Mouse (Mus musculus) midbrain, embryonic 14.5 days (tissue): ENCODE results near the gene Ppp2r5a. TPM values are rescaled to one million over a fixed set of nuclear protein-coding genes. Genes with fewer than 3 reads are reported as not detected.
"Not testable (repeated sequence)": the region's sequence is repeated elsewhere in the genome, so short reads cannot be mapped to it uniquely, and the experiment has no call there.

Source experiments
- ATAC-seq: fragments of 200-750 bp; cut with Nextera tagmentation; 2 replicates; pipeline ENCODE4 v1.8.0; 2017; ENCODE audit warnings: moderate number of reproducible peaks, moderate library complexity; ENCODE audit not compliant: low FRiP score, low TSS enrichment
- DNase-seq: peaks from one replicate; pipeline ENCODE4 v3.0.0-alpha.2; 2015
- H3K27ac ChIP-seq: fragments of 300-500 bp; sonication (generic); replicated peaks from 2 replicates; pipeline ENCODE4 v1.5.1; 2014; ENCODE audit warnings: mild to moderate bottlenecking, low read depth, low read length, moderate library complexity
- H3K27me3 ChIP-seq: fragments of 300-500 bp; sonication (generic); 2 replicates; pipeline ENCODE4 v1.6.1; 2014; ENCODE audit warnings: low read length, control low read depth, mixed read lengths; ENCODE audit not compliant: control insufficient read depth, insufficient read depth
- H3K36me3 ChIP-seq: fragments of 300-500 bp; sonication (generic); 2 replicates; pipeline ENCODE4 v1.6.1; 2014; ENCODE audit warnings: low read length, control low read depth; ENCODE audit not compliant: control insufficient read depth, insufficient read depth
- H3K4me1 ChIP-seq: fragments of 300-500 bp; sonication (generic); 2 replicates; pipeline ENCODE4 v1.6.1; 2014; ENCODE audit warnings: mild to moderate bottlenecking, antibody characterized with exemption, low read length, control low read depth; ENCODE audit not compliant: control insufficient read depth, insufficient read depth
- H3K4me2 ChIP-seq: fragments of 300-500 bp; sonication (generic); 2 replicates; pipeline ENCODE4 v1.6.1; 2014; ENCODE audit warnings: mild to moderate bottlenecking, low read length, moderate library complexity
- H3K4me3 ChIP-seq: fragments of 300-500 bp; sonication (generic); replicated peaks from 2 replicates; pipeline ENCODE4 v1.5.1; 2014; ENCODE audit warnings: low read depth, low read length
- H3K9ac ChIP-seq: fragments of 300-500 bp; sonication (generic); replicated peaks from 2 replicates; pipeline ENCODE4 v1.6.1; 2014; ENCODE audit warnings: mild to moderate bottlenecking, low read length, moderate library complexity
- H3K9me3 ChIP-seq: fragments of 300-500 bp; sonication (generic); 2 replicates; pipeline ENCODE4 v1.6.1; 2016; ENCODE audit warnings: low read length, control low read depth, mixed read lengths; ENCODE audit not compliant: control insufficient read depth
- WGBS: fragments of 180-500 bp; shearing (Covaris S2); extraction: QIAGEN DNeasy Blood & Tissue Kit; methylation state at CpG from one replicate; pipeline ENCODE4 v1.1.7; 2014; 5-methylcytosine and 5-hydroxymethylcytosine counted together
- polyA plus RNA-seq: library from polyadenylated mRNA; unstranded; fragments of >200 nt; fragmentation: Nextera tagmentation; extraction: Ambion mirVana; gene quantifications from 2 replicates; pipeline ENCODE4 v1.2.1, GENCODE M21; 2014

The Ppp2r5a gene
- polyA plus RNA-seq, 1 experiment from 2014 or later = 8.5 TPM

DNA sequence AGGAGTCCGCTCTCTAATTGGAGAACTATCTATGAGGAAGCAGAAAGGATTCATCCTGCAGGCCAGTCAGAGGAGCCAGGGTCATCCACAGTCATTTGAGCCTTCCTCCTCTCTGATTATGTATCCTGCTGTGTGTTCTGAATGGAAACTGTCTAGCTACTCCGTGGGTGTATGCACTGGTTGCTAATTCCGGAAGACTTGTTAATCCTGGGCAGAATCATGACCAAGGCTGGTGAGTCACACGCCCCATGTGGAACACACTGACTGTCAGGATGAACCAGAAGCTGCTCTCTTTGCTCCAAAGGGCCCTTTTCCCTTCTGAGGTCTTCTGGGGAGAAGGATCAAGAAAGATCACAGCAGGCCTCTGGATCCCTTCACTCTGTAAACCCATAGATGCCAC, 35.5 kb upstream of the Ppp2r5a start:
- Histone ChIP-seq H3K4me1 (peaks cover 8% of the 10 kb centered on the region; the same call in 1 of the 2 replicates), H3K9me3 (no peaks in the 10 kb centered on the region), H3K4me2 (no peak overlapping the region), H3K27me3 (no peaks in the 10 kb centered on the region), H3K9ac (no peak overlapping the region), H3K27ac (no peak overlapping the region), H3K4me3 (no peak overlapping the region), H3K36me3 (no peaks in the 10 kb centered on the region)
- ATAC-seq (no peak), DNase-seq (no peak)
- WGBS = 33% methylated on average over 4 of the region's 4 CpGs

DNA sequence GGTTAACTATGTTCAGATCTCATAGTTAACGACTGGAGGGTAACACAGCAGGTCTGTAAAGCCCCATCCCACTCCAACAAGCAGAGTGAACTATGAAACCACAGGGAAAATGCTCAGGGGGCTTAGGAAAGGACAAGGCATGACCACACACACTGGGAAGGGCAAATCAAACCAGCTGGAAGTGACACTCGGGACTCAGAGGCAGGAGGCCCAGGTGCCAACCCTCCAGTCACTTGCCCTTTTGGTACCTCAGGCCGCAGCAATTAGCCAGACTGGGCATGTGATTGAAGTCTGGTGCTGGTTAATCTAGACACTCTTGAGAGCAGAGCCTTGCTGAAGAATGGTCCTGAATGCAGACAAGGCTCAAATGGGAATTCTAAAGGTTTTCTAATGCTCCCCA, 33.6 kb upstream of the Ppp2r5a start:
- H3K27ac ChIP-seq = no peak overlapping the region
- no peak overlapping the region for H3K4me2 ChIP-seq
- H3K9me3 ChIP-seq = no peaks in the 10 kb centered on the region
- no peak for DNase-seq
- ATAC-seq = no peak
- no peaks in the 10 kb centered on the region for H3K36me3 ChIP-seq
- H3K9ac ChIP-seq = no peak overlapping the region
- WGBS = 28% methylated on average over 3 of the region's 3 CpGs
- H3K4me3 ChIP-seq = no peak overlapping the region
- H3K4me1 ChIP-seq = peaks cover 8% of the 10 kb centered on the region; the same call in 1 of the 2 replicates
- no peaks in the 10 kb centered on the region for H3K27me3 ChIP-seq

DNA sequence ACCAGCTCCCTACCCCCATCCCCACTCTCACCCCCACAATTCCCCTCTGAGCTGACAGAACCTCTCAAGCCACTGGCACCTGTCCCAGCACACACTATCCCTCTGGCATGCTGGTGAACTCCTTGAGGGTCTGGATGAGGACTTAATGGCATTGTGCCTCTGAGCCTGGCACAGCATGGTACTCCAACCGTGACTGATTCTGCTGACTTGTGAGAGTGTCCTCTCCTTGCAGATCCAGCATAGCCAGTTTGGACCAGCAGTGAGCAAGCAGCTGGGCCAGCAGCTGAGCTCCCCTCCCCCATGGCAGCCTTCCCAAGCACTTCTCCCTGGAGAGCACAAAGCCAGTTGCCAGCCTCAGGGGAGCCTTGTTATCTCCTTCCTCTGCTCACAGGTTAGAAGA, 32.3 kb upstream of the Ppp2r5a start:
- peak; percentile 56 for DNase-seq
- no peak overlapping the region for H3K4me3 ChIP-seq
- H3K27ac ChIP-seq = no peak overlapping the region
- H3K4me1 ChIP-seq = peaks cover 8% of the 10 kb centered on the region; the same call in 1 of the 2 replicates
- H3K9ac ChIP-seq = no peak overlapping the region
- 13% methylated on average over 1 of the region's 1 CpGs for WGBS
- peak; percentile 27; the same call in 1 of the 2 replicates for ATAC-seq
- no peaks in the 10 kb centered on the region for H3K9me3 ChIP-seq
- no peaks in the 10 kb centered on the region for H3K36me3 ChIP-seq
- H3K4me2 ChIP-seq = no peak overlapping the region
- no peaks in the 10 kb centered on the region for H3K27me3 ChIP-seq

DNA sequence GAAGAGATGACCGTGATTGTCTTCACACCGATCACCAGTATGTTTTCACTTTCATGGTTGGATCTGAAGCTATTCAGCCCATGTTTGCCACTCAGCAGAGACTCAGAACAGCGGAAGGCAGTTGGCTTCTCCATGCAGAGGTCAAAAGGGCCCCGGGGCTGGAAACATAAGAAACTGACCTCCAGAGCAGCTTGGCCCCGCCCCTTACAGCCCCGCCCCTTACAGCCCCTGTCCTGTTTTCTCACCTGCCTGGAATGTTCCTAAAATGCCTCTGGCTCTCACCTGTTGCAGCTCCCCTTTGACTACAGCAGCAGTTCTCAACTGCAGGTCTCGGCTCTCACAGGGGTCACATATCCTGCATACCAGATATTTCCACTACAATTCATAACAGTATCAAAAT, 29.5 kb upstream of the Ppp2r5a start:
- Histone ChIP-seq H3K27me3 (no peaks in the 10 kb centered on the region), H3K9me3 (no peaks in the 10 kb centered on the region), H3K9ac (no peak overlapping the region), H3K27ac (no peak overlapping the region), H3K4me2 (no peak overlapping the region), H3K4me1 (peaks cover 8% of the 10 kb centered on the region; the same call in 1 of the 2 replicates), H3K36me3 (no peaks in the 10 kb centered on the region), H3K4me3 (no peak overlapping the region)
- no peak for DNase-seq
- ATAC-seq = no peak
- 54% methylated on average over 7 of the region's 7 CpGs for WGBS

DNA sequence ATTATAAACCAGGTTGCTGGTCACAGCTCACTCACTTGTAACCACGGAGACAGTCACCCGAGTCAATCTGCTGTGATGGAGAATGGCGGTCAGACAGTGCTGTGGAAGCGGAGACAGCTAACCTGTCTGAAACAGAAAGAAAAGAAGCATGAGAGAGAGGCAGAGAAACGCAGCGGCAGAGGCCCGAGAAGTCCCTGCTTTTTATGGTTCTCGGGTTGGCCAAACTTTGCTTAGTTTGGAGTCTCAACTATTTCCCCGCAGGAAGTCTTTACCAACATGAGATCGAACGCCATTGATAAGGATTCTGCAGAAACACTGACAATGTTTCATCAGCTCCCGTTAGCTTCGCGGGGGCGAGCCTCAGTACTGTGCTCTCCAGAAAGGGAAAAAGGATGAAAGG, 29.0 kb upstream of the Ppp2r5a start:
- DNase-seq = no peak
- Histone ChIP-seq H3K9ac (no peak overlapping the region), H3K36me3 (no peaks in the 10 kb centered on the region), H3K27ac (no peak overlapping the region), H3K4me2 (no peak overlapping the region), H3K27me3 (no peaks in the 10 kb centered on the region), H3K9me3 (no peaks in the 10 kb centered on the region), H3K4me1 (peaks cover 8% of the 10 kb centered on the region; the same call in 1 of the 2 replicates), H3K4me3 (no peak overlapping the region)
- WGBS = 88% methylated on average over 15 of the region's 15 CpGs
- no peak for ATAC-seq

DNA sequence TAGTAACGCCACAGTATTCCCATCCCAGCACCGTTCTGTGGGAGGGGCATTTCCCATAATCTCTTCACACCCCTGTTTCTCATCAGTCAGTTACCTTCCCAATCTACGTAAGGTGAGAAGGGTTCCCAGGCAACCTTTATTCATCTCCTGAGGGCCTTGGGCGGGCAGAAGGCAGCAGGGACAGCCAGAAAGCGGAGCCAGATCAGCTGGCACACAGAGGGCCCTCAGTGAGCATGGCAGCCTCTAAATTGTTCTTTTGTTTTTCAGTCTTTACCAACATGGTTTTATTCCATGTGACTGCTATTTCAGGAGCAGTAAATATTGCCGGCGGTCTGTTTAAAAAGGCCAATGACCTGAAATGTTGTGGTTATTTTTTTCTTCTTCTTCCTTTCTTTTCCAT, 27.0 kb upstream of the Ppp2r5a start:
- WGBS = 78% methylated on average over 7 of the region's 7 CpGs
- no peaks in the 10 kb centered on the region for H3K27me3 ChIP-seq
- DNase-seq = no peak
- no peak for ATAC-seq
- H3K9me3 ChIP-seq = no peaks in the 10 kb centered on the region
- H3K9ac ChIP-seq = no peak overlapping the region
- no peak overlapping the region for H3K4me2 ChIP-seq
- no peak overlapping the region for H3K27ac ChIP-seq
- H3K4me3 ChIP-seq = no peak overlapping the region
- H3K4me1 ChIP-seq = no peaks in the 10 kb centered on the region
- no peaks in the 10 kb centered on the region for H3K36me3 ChIP-seq

DNA sequence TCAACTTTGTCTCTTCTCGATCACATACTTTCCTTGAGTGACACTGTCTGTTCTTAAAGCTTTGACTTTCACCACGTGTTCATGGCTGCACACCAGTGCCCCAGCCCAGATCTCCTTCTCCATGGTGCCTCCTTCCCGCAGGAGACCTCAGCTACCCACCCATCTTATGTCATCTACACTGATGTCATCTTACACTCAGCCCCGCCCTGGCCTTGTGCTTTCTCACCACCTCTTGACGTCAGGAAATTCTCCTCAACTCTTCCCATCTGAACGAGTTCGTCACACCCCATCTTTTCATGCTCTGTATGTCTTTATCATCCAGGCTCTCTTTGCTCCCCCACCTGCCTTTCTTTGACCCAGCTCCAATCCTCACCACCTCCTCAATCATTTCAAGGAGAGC, 22.8 kb upstream of the Ppp2r5a start:
- no peaks in the 10 kb centered on the region for H3K27me3 ChIP-seq
- no peaks in the 10 kb centered on the region for H3K4me1 ChIP-seq
- no peak overlapping the region for H3K4me3 ChIP-seq
- no peak for ATAC-seq
- 71% methylated on average over 7 of the region's 7 CpGs for WGBS
- H3K9me3 ChIP-seq = no peaks in the 10 kb centered on the region
- DNase-seq = no peak
- H3K9ac ChIP-seq = no peak overlapping the region
- H3K4me2 ChIP-seq = no peak overlapping the region
- no peak overlapping the region for H3K27ac ChIP-seq
- no peaks in the 10 kb centered on the region for H3K36me3 ChIP-seq

DNA sequence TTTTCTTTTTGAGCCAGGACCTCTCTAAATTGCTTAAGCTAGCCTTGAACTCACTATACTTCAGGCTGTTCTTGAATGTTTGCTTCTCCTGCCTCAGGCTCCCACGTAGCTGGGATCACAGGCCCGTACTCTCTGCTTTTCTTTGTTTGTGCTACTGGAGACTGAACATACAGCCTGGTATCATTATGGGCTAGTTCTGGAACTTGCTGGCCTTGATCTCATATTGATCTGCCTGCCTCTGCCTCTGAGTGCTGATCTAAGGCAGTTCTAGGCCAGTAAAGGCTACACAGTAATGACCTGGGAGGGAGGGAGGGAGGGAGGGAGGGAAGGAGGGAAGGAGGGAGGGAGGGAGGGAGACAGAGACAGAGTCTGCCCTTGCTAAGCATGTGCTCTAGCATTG, 20.1 kb upstream of the Ppp2r5a start:
- no peaks in the 10 kb centered on the region for H3K36me3 ChIP-seq
- 62% methylated on average over 2 of the region's 2 CpGs for WGBS
- H3K27ac ChIP-seq = no peak overlapping the region
- H3K27me3 ChIP-seq = no peaks in the 10 kb centered on the region
- no peaks in the 10 kb centered on the region for H3K9me3 ChIP-seq
- DNase-seq (no peak), ATAC-seq (no peak)
- H3K4me2 ChIP-seq = no peak overlapping the region
- no peak overlapping the region for H3K4me3 ChIP-seq
- H3K9ac ChIP-seq = no peak overlapping the region
- H3K4me1 ChIP-seq = no peaks in the 10 kb centered on the region

DNA sequence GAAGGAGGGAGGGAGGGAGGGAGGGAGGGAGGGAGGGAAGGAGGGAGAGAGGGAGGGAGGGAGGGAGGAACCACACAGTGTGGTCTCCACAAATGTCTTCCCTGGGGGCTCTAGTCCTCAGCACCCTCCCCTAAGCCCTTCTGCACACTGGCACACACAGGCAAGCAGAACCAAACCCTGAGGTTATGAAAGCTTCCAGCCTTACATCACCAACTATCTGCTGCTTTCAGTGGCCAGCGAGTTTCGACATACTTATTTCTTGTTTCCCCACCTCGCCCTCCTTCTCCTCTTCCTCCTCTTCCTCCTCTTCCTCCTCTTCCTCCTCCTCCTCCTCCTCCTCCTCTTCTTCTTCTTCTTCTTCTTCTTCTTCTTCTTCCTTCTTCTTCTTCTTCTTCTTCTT, 19.6 kb upstream of the Ppp2r5a start:
- not testable (repeated sequence) for H3K4me2 ChIP-seq, H3K36me3 ChIP-seq, H3K9me3 ChIP-seq, H3K9ac ChIP-seq, H3K27ac ChIP-seq, DNase-seq, ATAC-seq, H3K4me1 ChIP-seq, H3K27me3 ChIP-seq, H3K4me3 ChIP-seq
- 77% methylated on average over 3 of the region's 3 CpGs for WGBS
